Mouse (Mus musculus): ENCODE data around the gene Rem2. TPM values are rescaled to one million over a fixed set of nuclear protein-coding genes. Genes with fewer than 3 reads are reported as not detected.

Rem2 gene
- total RNA-seq, 2 experiments from 2014 or later = not detected

GRCm38 (mm10) chr14:54443712-54444618, 31.9 kb upstream of the Rem2 start:
- DNase-seq (ENCODE audit: low spot score in 2 of 2) = peak in 1 of 2 experiments; percentile 73

GRCm38 (mm10) chr14:54445476-54445875, 30.4 kb upstream of the Rem2 start:
- DNase-seq (ENCODE audit: low spot score in 2 of 2) = peak; percentile 72 to 86

DNA sequence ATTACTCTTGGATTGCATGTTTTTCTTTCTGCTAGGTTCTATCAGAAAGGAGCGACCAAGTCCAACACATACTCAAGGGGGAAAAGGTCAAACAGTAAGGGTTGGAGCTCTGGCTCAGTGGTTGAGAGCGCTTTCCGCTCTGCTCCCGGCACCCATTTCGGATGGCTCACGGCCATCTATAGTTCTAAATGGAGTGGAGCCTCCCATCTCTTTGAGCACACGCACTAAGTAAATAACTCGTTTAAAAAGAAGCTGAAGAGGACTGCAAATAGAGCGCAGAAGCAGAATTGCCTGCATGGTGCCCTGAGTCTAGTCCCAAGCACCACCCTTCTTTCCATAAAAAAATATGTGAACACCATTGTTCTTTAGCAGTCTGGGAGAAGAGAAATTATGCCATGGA, 22.3 kb upstream of the Rem2 start:
- DNase-seq (ENCODE audit: low spot score in 2 of 2) = no peak

- DNase-seq (ENCODE audit: low spot score in 2 of 2) = no peak
Observed at GRCm38 (mm10) chr14:54454669-54455528, 21.0 kb upstream of the Rem2 start.

DNA sequence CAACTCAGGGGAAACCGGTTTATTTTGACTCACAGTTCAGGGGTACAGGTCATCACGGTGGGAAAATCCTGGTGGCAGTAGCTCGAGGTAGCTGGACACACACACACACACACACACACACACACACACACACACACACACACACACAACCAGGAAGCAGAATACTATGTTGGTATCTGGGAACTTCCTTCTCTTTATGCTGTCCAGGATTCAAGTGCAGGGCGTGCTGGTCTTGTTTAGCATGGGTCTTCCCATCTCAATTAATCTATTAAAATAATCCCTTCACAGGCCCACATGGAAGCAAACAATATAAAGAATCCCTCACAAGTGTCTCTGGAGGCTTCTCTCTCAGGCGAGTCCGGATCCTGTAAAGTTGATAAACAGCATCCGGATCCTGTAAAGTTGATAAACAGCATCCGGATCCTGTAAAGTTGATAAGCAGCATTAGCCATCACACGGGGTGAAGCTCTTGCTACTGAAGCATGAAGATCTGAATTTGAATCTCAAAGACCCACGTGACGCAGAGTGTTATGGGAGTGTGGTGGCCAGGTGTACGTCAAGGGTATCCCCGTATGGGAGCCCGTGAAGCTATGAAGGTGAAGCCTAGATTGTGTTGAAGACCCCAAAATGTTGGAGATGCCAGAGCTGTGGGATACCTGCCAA, 17.9 kb upstream of the Rem2 start:
- no peak for DNase-seq (ENCODE audit: low spot score in 2 of 2)

GRCm38 (mm10) chr14:54462146-54462545, 13.8 kb upstream of the Rem2 start:
- DNase-seq (ENCODE audit: low spot score in 2 of 2) = no peak

- no peak for DNase-seq (ENCODE audit: low spot score in 2 of 2)
Observed at GRCm38 (mm10) chr14:54463108-54463958, 12.6 kb upstream of the Rem2 start.

DNA sequence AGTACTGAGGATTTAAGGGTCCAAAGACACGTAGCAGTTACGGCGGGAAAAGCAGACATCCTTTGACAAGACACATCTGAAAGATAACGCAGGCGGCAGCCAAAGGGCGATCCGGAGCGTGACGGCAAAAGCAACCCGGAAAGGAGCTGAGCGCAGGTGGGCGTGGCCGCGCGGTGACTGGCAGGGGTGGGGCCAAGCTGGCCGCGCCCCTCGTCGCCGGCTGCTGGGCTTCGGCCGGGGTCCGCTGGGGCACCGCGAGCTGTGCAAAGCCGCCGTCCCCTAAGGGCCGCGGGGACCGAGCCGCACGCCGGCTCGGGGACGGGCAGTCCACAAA, 12.0 kb upstream of the Rem2 start, which contains the start of gene Lrp10:
Lrp10 (plus strand) TSS at position 179 of the 334 bp plus-strand sequence.
- peak; percentile 84 to 88 for DNase-seq (ENCODE audit: low spot score in 2 of 2)

DNA sequence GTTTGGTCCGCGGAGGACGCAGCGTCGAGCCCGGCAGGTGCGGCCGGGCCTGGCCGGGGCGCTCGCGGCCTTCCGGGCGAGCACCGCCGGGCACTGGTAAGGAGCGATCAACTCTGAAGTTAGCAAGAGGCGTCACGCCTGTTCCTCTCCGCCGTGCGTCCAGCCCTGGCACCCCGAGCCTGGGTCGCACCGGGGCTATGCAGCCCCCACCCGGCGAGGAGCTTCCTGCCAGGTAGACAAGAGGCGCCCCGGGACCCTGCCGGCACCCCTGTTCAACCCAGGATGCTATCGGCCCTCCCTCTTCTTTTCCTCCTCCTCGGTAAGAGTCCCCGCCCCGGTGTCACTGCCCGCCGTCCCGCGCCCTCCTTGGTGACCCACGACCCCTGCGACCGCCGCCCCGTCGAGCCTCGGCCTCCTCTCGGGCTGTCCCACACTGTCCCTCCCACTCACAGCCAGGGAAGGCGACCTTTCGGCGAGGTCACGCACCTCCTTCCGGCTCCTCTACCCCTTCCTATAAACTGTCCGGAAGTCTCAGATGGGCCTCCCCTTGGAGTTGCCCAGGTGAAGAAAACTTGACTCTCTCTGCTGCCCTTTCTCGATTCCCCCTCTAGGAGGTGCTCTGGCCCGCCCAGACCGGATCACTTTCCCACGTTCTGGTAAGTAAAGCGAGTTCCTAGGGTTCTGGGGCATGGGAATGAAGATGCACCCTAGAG, 11.5 kb upstream of the Rem2 start:
- peak in 1 of 2 experiments; percentile 53 for DNase-seq (ENCODE audit: low spot score in 2 of 2)

- no peak for DNase-seq (ENCODE audit: low spot score in 2 of 2)
Observed at GRCm38 (mm10) chr14:54471467-54471866, 4.4 kb upstream of the Rem2 start.

GRCm38 (mm10) chr14:54472671-54473070, 3.2 kb upstream of the Rem2 start:
- peak in 1 of 2 experiments; percentile 53 for DNase-seq (ENCODE audit: low spot score in 2 of 2)

- DNase-seq (ENCODE audit: low spot score in 2 of 2) = no peak
Observed at GRCm38 (mm10) chr14:54474744-54475143, 1.2 kb upstream of the Rem2 start.

- no peak for DNase-seq (ENCODE audit: low spot score in 2 of 2)
Observed at GRCm38 (mm10) chr14:54477172-54477909, 1.4 kb downstream of the Rem2 start.

DNA sequence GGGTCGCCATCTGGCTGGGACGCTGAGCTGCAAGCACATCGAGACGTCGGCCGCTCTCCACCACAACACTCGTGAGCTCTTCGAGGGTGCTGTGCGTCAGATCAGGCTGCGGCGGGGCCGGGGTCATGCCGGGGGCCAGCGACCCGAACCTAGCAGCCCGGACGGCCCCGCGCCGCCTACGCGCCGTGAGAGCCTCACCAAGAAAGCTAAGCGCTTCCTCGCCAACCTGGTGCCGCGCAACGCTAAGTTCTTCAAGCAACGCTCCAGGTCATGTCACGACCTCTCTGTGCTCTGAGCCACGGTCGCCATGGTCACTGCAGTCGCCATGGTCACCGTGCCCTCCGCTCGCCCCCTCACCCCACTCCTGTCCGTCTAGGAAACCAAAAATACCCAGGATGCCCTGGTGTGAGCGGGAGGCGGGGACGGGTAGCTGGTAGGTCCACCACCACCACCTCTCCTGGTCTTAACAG, 3.6 kb downstream of the Rem2 start:
- DNase-seq (ENCODE audit: low spot score in 2 of 2) = no peak

- no peak for DNase-seq (ENCODE audit: low spot score in 2 of 2)
Observed at GRCm38 (mm10) chr14:54480673-54481072, 4.8 kb downstream of the Rem2 start.

- DNase-seq (ENCODE audit: low spot score in 2 of 2) = no peak
Observed at GRCm38 (mm10) chr14:54481402-54481801, 5.5 kb downstream of the Rem2 start.

DNA sequence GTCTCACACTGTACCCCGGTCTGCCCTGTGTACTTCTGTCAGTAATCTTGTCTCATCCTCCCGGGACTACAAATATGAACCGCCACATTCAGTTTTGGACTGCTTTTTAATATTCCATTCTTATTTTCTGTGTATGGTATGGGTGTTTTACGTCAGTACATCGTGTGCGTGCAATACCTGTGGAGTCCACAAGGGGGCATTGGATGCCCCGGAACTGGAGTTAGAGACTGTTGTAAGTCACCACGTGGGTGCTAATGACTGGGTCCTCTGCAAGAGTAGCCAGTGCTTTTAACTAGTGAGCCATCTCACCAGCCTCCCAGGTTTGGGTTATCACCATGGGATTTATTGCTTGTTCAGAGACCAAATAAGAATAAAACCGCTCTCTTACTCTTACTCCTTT, 6.6 kb downstream of the Rem2 start:
- no peak for DNase-seq (ENCODE audit: low spot score in 2 of 2)

GRCm38 (mm10) chr14:54485899-54486298, 10.0 kb downstream of the Rem2 start:
- no peak for DNase-seq (ENCODE audit: low spot score in 2 of 2)

DNA sequence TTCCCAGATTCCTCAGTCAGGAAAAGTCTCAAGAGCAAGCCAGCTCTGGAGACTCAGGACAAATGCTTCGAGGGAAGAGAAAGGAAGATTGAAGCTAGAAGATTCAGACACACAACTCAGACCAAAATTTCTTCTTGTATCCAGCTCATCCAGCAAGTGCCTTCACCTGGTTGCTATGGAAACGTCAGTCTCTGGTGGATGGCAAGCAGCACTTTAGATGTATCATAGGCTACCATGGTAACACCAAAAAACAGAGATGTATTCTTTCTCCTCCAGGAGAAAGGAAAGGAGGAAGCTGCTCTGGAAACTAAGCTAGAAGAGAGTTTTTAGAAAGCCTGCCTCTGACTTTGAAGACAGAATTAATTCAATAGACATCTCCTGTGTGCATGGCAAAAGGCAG, 11.8 kb downstream of the Rem2 start:
- DNase-seq (ENCODE audit: low spot score in 2 of 2) = no peak

Measured in gastrocnemius, postnatal 4 days (tissue).